Mouse (Mus musculus): ENCODE measurements around the gene Ebna1bp2. TPM values are rescaled to one million over a fixed set of nuclear protein-coding genes. Genes with fewer than 3 reads are reported as not detected.

Gene Ebna1bp2
- total RNA-seq, 2 experiments from 2014 or later, result 12.6 to 29.0 TPM

Other genes starting within 250 kb of the Ebna1bp2 start
- 36.9 and 44.3 TPM in 2 replicates for gene Szt2, start 211.5 kb upstream of the Ebna1bp2 start, total RNA-seq (2015; ENCODE audit: low replicate concordance)
- 18.2 and 33.9 TPM in 2 replicates for gene Szt2, start 211.5 kb upstream of the Ebna1bp2 start, total RNA-seq (2017; ENCODE audit: low replicate concordance)
- gene Med8, start 211.5 kb upstream of the Ebna1bp2 start, total RNA-seq (2015; ENCODE audit: low replicate concordance), result 62.7 and 72.5 TPM in 2 replicates
- 63.6 and 68.4 TPM in 2 replicates for gene Med8, start 211.5 kb upstream of the Ebna1bp2 start, total RNA-seq (2017; ENCODE audit: low replicate concordance)
- gene Elovl1, start 192.7 kb upstream of the Ebna1bp2 start, total RNA-seq (2015; ENCODE audit: low replicate concordance), result 25.6 and 56.6 TPM in 2 replicates
- 33.8 and 46.0 TPM in 2 replicates for gene Elovl1, start 192.7 kb upstream of the Ebna1bp2 start, total RNA-seq (2017; ENCODE audit: low replicate concordance)
- gene Cdc20, start 183.4 kb upstream of the Ebna1bp2 start, total RNA-seq (2015; ENCODE audit: low replicate concordance), result 127 and 137 TPM in 2 replicates
- 157 and 162 TPM in 2 replicates for gene Cdc20, start 183.4 kb upstream of the Ebna1bp2 start, total RNA-seq (2017; ENCODE audit: low replicate concordance)
- 0.72 and 3.8 TPM in 2 replicates for gene Mpl, start 163.3 kb upstream of the Ebna1bp2 start, total RNA-seq (2015; ENCODE audit: low replicate concordance)
- 0.77 TPM in 1 of 2 replicates, not detected in the other for gene Mpl, start 163.3 kb upstream of the Ebna1bp2 start, total RNA-seq (2017; ENCODE audit: low replicate concordance)
- not detected in 2 replicates for gene Tie1, start 130.7 kb upstream of the Ebna1bp2 start, total RNA-seq (2015; ENCODE audit: low replicate concordance)
- gene Tie1, start 130.7 kb upstream of the Ebna1bp2 start, total RNA-seq (2017; ENCODE audit: low replicate concordance), result not detected in 2 replicates
- gene 2610528J11Rik, start 93.8 kb upstream of the Ebna1bp2 start, total RNA-seq (2015; ENCODE audit: low replicate concordance), result not detected in 2 replicates
- gene 2610528J11Rik, start 93.8 kb upstream of the Ebna1bp2 start, total RNA-seq (2017; ENCODE audit: low replicate concordance), result not detected in 2 replicates
- not detected in 2 replicates for gene Tmem125, start 76.8 kb upstream of the Ebna1bp2 start, total RNA-seq (2015; ENCODE audit: low replicate concordance)
- gene Tmem125, start 76.8 kb upstream of the Ebna1bp2 start, total RNA-seq (2017; ENCODE audit: low replicate concordance), result not detected in 2 replicates
- not detected in 2 replicates for gene Cfap57, start within 50 bp of the Ebna1bp2 start, total RNA-seq (2015; ENCODE audit: low replicate concordance)
- gene Cfap57, start within 50 bp of the Ebna1bp2 start, total RNA-seq (2017; ENCODE audit: low replicate concordance), result 0.08 and 0.64 TPM in 2 replicates
- gene Olfr62, start 38.2 kb downstream of the Ebna1bp2 start, total RNA-seq (2015; ENCODE audit: low replicate concordance), result not detected in 2 replicates
- gene Olfr62, start 38.2 kb downstream of the Ebna1bp2 start, total RNA-seq (2017; ENCODE audit: low replicate concordance), result not detected in 2 replicates
- gene Olfr1342, start 72.0 kb downstream of the Ebna1bp2 start, total RNA-seq (2015; ENCODE audit: low replicate concordance), result not detected in 2 replicates
- gene Olfr1342, start 72.0 kb downstream of the Ebna1bp2 start, total RNA-seq (2017; ENCODE audit: low replicate concordance), result not detected in 2 replicates
- not detected in 2 replicates for gene Olfr1341, start 82.7 kb downstream of the Ebna1bp2 start, total RNA-seq (2015; ENCODE audit: low replicate concordance)
- gene Olfr1341, start 82.7 kb downstream of the Ebna1bp2 start, total RNA-seq (2017; ENCODE audit: low replicate concordance), result not detected in 2 replicates
- gene Olfr1340, start 99.3 kb downstream of the Ebna1bp2 start, total RNA-seq (2015; ENCODE audit: low replicate concordance), result not detected in 2 replicates
- gene Olfr1340, start 99.3 kb downstream of the Ebna1bp2 start, total RNA-seq (2017; ENCODE audit: low replicate concordance), result not detected in 2 replicates
- not detected in 2 replicates for gene Olfr1339, start 111.4 kb downstream of the Ebna1bp2 start, total RNA-seq (2015; ENCODE audit: low replicate concordance)
- not detected in 2 replicates for gene Olfr1339, start 111.4 kb downstream of the Ebna1bp2 start, total RNA-seq (2017; ENCODE audit: low replicate concordance)
- not detected in 2 replicates for gene Olfr1338, start 137.9 kb downstream of the Ebna1bp2 start, total RNA-seq (2015; ENCODE audit: low replicate concordance)
- not detected in 2 replicates for gene Olfr1338, start 137.9 kb downstream of the Ebna1bp2 start, total RNA-seq (2017; ENCODE audit: low replicate concordance)
- not detected in 2 replicates for gene Olfr1337, start 161.8 kb downstream of the Ebna1bp2 start, total RNA-seq (2015; ENCODE audit: low replicate concordance)
- gene Olfr1337, start 161.8 kb downstream of the Ebna1bp2 start, total RNA-seq (2017; ENCODE audit: low replicate concordance), result not detected in 2 replicates
- not detected in 2 replicates for gene Olfr1335, start 189.1 kb downstream of the Ebna1bp2 start, total RNA-seq (2015; ENCODE audit: low replicate concordance)
- not detected in 2 replicates for gene Olfr1335, start 189.1 kb downstream of the Ebna1bp2 start, total RNA-seq (2017; ENCODE audit: low replicate concordance)
- gene Olfr1333, start 215.5 kb downstream of the Ebna1bp2 start, total RNA-seq (2015; ENCODE audit: low replicate concordance), result not detected in 2 replicates
- not detected in 2 replicates for gene Olfr1333, start 215.5 kb downstream of the Ebna1bp2 start, total RNA-seq (2017; ENCODE audit: low replicate concordance)
- not detected in 2 replicates for gene Olfr1331, start 243.8 kb downstream of the Ebna1bp2 start, total RNA-seq (2015; ENCODE audit: low replicate concordance)
- not detected in 2 replicates for gene Olfr1331, start 243.8 kb downstream of the Ebna1bp2 start, total RNA-seq (2017; ENCODE audit: low replicate concordance)

All from erythroid progenitor cell, adult 5-6 weeks (primary cell).